In genomic region chr13:74317170-74317849, GRCm38 (mm10) we compare ENCODE assay signal across 8 mouse cellular contexts. TPM values are rescaled to one million over a fixed set of nuclear protein-coding genes. Genes with fewer than 3 reads are reported as not detected.
DNase-seq lines count a peak whose midpoint lies in the region; ATAC-seq lines count a peak whose summit lies in the region.

Gene Pdcd6 (minus strand): TSS chr13:74317580.

- no peaks in the 10 kb centered on the region for H3K27me3 ChIP-seq in forebrain, embryonic 14.5 days (replicated peaks; ENCODE audit: control insufficient read depth, insufficient read depth, low read length)
- H3K27me3 ChIP-seq in neural tube, embryonic 15.5 days (replicated peaks), result no peaks in the 10 kb centered on the region

- H3K4me2 ChIP-seq in forebrain, embryonic 14.5 days (ENCODE audit: low read length), result peak within 1 kb of the TSS; percentile 88
- peak within 1 kb of the TSS; percentile 73 for H3K4me2 ChIP-seq in neural tube, embryonic 15.5 days

- ATAC-seq in forebrain, embryonic 14.5 days, result peak; percentile 98
- ATAC-seq in neural tube, embryonic 15.5 days (ENCODE audit: low FRiP score), result peak; percentile 99

- DNase-seq in ES-CJ7 (ENCODE audit: low read depth, low spot score), result peak; percentile 97
- peak; percentile 82 for DNase-seq in cerebellum, adult 11 months
- peak; percentile 96 for DNase-seq in forebrain, embryonic 14.5 days (ENCODE audit: low spot score)
- peak; percentile 92 for DNase-seq in heart, postnatal 14 days
- DNase-seq in layer of hippocampus, adult 11-12 months (ENCODE audit: low spot score), result peak; percentile 91
- DNase-seq in lung, adult 18-20 months, result peak; percentile 98 to 99
- DNase-seq in testis, postnatal 14 days (ENCODE audit: low spot score), result peak; percentile 93

- peaks cover 7% of the 10 kb centered on the region for H3K4me1 ChIP-seq in forebrain, embryonic 14.5 days (ENCODE audit: control insufficient read depth, insufficient read depth, low read length)
- H3K4me1 ChIP-seq in neural tube, embryonic 15.5 days, result peaks cover 20% of the 10 kb centered on the region

- intact Hi-C loops in heart, postnatal 14 days (cut with DNase I), result no loop called here

- peak within 1 kb of the TSS; percentile 85 for H3K9ac ChIP-seq in forebrain, embryonic 14.5 days (ENCODE audit: low read length)
- H3K9ac ChIP-seq in neural tube, embryonic 15.5 days (replicated peaks), result peak within 1 kb of the TSS; percentile 87

- peaks cover 22% of the 10 kb centered on the region for H3K36me3 ChIP-seq in forebrain, embryonic 14.5 days (ENCODE audit: control insufficient read depth, insufficient read depth, low read length)
- H3K36me3 ChIP-seq in neural tube, embryonic 15.5 days, result peaks cover 35% of the 10 kb centered on the region

- WGBS in forebrain, embryonic 14.5 days, result under 1% methylated on average over 36 of the region's 36 CpGs
- WGBS in neural tube, embryonic 15.5 days, result under 1% methylated on average over 36 of the region's 36 CpGs

- H3K4me3 ChIP-seq in forebrain, embryonic 14.5 days (ENCODE audit: low read depth, low read length), result peak within 1 kb of the TSS; percentile 87
- peak within 1 kb of the TSS; percentile 95 for H3K4me3 ChIP-seq in neural tube, embryonic 15.5 days (replicated peaks)

- no peaks in the 10 kb centered on the region for H3K9me3 ChIP-seq in forebrain, embryonic 14.5 days (replicated peaks; ENCODE audit: control insufficient read depth, low read length)
- no peaks in the 10 kb centered on the region for H3K9me3 ChIP-seq in neural tube, embryonic 15.5 days (replicated peaks)

- H3K27ac ChIP-seq in forebrain, embryonic 14.5 days (ENCODE audit: low read depth, low read length), result peak within 1 kb of the TSS; percentile 39; the same call in 1 of the 2 replicates
- H3K27ac ChIP-seq in neural tube, embryonic 15.5 days (replicated peaks), result peak within 1 kb of the TSS; percentile 74

RNA-seq across cellular contexts. Expression of gene Pdcd6, which starts in this region (rescaled TPM):
- polyA plus RNA-seq in forebrain, embryonic 14.5 days (2014; fragmentation: Nextera tagmentation; extraction: Ambion mirVana), result 150 and 155 TPM in 2 replicates
- 10 to 100 TPM; 47.1 to 52.6 TPM for total RNA-seq in heart, postnatal 14 days (2021)
- 112 and 118 TPM in 2 replicates for polyA plus RNA-seq in neural tube, embryonic 15.5 days (2015; fragmentation: Nextera tagmentation; extraction: Ambion mirVana)

Comparison
In these comparisons a context has a peak if more than half of its experiments do, and no peak if none do; other contexts are left out.
1. Peak in every context shown above with its lines: DNase-seq, ATAC-seq, H3K4me3 ChIP-seq and H3K27ac ChIP-seq.